Mouse (Mus musculus): ENCODE data around the gene Gpr157.

- TF ChIP-seq CTCF (IDR thresholded peaks at IDR 0.05; ENCODE audit: low read depth) (no peak), EP300 (optimal IDR thresholded peaks at IDR 0.05) (no peak)
Observed at GRCm38 (mm10) chr4:150070136-150070535, 17.0 kb upstream of the Gpr157 start.

Data from stomach, postnatal 0 days (tissue).